Mouse (Mus musculus) gastrocnemius, postnatal 14 days (tissue): Measurements from ENCODE around the gene Tnfrsf25. TPM values are rescaled to one million over a fixed set of nuclear protein-coding genes. Genes with fewer than 3 reads are reported as not detected.

Experiments
- DNase-seq: peaks from one replicate; pipeline ENCODE4 v3.0.0; 2021; ENCODE audit warnings: mixed read lengths
- intact Hi-C: fragments of 180-260 bp; cut with DNase I; formaldehyde crosslinking; loops from one replicate; pipeline ENCODE4 v1.15.1; 2025; ENCODE audit warnings: low total_unique reads
- long read RNA-seq, 2 experiments: library from polyadenylated mRNA; stranded (forward); transcript quantifications; one replicate each; pipeline ENCODE4 v2.0.0; 2021
- total RNA-seq, 2 experiments: library from RNA; stranded (reverse); gene quantifications; 2 replicates each; pipeline ENCODE4 v1.2.3; 2021

Gene Tnfrsf25
- total RNA-seq: 1 to 10 TPM in 1 of 2 experiments, under 1 TPM in 1; 0.74 to 1.1 TPM
- long read RNA-seq, experiment 1, partial matches to known transcripts: 1 of 1 reads
- long read RNA-seq, experiment 1, other reads (novel, unspliced or antisense): 0 of 1 reads
- long read RNA-seq, experiment 2: 0 reads

- intact Hi-C loops: no loop called here
- no peak for DNase-seq
Observed at GRCm38 (mm10) chr4:152115921-152116612, at the start of gene Tnfrsf25. TSS of gene Tnfrsf25 (plus strand) at chr4:152115934.

GRCm38 (mm10) chr4:152067280-152067679 is 48.5 kb upstream of the Tnfrsf25 start:
- intact Hi-C loops: no loop called here
- DNase-seq: no peak

GRCm38 (mm10) chr4:152068166-152068724 is 47.5 kb upstream of the Tnfrsf25 start:
- intact Hi-C loops: no loop called here
- DNase-seq: peak; percentile 49

DNA sequence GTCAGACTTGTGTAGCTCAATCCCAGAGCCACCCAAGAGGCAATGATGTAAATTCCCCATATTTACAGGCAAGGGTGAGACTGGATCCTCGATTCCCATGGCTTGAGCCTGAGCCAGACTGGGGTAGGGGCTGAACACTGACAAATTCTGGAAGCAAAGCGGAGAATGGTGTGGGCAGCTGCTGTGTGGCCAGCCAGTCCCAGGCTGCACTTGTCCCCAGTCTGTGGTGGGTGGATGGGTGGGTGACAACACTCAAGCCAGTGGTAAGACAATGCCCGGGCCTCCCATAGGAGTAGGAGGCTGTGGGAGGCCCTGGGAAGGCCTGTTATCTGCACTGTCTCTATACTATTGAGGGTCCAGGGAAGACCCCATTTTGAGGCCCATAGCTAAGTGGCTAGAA is 46.5 kb upstream of the Tnfrsf25 start:
- no peak for DNase-seq
- intact Hi-C loops: no loop called here

DNA sequence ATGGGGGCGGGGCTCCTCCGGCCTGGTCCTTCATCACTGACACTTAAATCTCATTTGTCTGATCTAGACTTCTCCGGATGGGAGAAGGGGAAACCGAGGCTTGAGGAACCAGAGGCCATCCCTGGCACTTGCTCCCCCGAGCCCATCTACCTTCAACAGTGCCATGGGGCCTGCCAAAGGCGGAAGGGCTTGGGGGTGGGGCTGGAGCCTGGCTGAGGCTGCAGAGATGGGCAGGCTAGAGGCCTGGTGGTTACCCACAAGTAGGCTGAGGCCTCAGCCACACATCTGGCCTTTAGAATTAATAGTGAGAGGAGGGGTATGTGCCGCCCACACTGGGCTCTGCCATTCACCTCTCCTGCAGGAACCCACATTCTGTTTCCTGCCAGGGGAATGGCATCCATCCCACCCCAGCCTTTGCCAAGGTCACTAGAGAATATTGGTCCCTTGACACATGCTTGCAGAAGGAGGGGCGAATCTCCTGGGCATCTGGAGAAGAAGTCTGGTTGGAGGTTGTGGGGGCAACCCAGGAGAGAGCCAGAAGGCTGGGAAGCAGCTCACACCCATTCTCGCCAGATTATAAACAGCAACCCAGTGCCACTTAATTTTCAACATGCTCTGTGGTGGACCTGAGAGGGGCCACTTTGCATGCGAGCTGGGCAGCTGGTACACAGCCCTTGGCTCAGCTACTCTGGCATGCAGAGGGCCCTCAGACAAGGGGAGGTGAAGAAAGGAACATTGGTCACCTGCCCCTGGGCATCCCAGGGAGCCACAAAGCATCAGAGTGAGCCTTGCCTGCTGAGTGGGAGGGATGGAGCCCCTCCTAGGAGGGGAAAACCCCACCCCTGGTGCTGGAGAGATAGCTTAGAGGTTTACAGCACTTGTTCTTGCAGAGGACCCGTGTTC is 45.0 kb upstream of the Tnfrsf25 start:
- intact Hi-C loops: no loop called here
- DNase-seq: no peak

DNA sequence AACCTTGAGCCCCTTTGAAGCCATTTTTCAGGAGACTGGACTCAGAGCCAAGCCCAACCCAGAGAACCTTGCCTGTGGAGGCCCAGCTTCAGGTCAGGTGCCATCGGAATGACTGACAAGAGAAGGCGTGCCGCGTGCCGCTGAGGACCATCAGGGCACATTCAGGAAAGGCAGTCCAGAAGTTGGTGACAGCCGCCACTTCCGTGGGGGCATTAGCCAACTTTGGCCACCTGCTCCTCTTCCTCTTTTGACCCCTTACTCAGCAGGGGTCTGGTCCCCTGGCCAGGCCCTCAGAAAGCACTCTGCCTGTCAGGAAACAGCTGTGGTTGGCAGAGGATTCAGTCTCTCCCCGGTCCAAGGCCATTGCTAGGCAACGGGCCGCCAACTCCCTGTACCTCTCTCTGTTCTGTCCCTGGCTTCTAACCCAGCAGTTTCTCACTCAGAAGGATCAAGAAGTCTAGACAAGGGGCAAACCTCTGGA is 43.6 kb upstream of the Tnfrsf25 start, which contains the start of gene Plekhg5:
Plekhg5 (plus strand) TSS at position 378 of the 481 bp plus-strand sequence.
- intact Hi-C loops: no loop called here
- DNase-seq: peak; percentile 73

DNA sequence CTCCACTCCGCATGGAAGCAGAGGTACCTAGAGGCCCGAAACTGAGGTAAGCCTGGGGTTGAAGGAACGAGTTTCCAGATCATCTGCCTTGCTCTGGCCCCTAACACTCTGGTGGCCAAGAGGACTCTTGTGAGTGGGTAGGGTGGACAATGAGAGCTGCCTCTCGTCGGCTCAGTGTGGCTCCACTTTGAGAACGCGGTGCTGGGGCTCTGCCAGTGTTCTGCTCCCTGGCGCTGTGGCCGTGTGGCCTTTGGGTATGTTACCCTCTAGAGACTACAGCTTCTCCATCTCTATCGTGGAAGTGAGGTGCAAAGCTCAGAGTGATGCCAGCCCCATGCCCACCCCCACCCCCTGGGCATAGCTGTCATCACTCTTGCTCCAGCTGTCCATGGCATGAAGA is 43.1 kb upstream of the Tnfrsf25 start:
- intact Hi-C loops: no loop called here
- no peak for DNase-seq

GRCm38 (mm10) chr4:152073715-152074114 is 42.0 kb upstream of the Tnfrsf25 start:
- no peak for DNase-seq
- intact Hi-C loops: no loop called here

GRCm38 (mm10) chr4:152074548-152074947 is 41.2 kb upstream of the Tnfrsf25 start:
- no peak for DNase-seq
- intact Hi-C loops: no loop called here

GRCm38 (mm10) chr4:152077191-152077590 is 38.5 kb upstream of the Tnfrsf25 start:
- intact Hi-C loops: no loop called here
- DNase-seq: no peak

DNA sequence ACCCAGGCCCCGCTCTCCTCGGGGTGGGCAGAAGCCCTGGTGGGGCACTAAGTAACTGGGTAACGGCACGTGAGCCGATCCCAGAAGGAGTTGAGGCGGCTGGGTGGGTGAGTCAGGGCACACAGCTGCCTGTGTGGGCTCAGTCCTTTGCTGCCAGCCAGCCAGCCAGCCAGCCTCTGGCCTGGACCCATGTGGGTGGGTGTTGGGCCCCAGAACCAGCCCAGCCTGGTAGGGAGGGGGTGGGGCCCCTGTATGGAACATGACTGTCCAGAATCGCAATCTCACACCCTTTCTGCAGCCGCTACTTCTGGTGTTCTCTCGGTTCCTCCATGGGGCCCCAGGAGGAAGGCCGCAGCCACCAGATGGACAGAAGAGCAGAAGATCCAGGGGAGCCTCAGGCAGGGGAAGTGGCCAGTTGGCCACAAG is 37.6 kb upstream of the Tnfrsf25 start:
- intact Hi-C loops: no loop called here
- DNase-seq: peak; percentile 53

DNA sequence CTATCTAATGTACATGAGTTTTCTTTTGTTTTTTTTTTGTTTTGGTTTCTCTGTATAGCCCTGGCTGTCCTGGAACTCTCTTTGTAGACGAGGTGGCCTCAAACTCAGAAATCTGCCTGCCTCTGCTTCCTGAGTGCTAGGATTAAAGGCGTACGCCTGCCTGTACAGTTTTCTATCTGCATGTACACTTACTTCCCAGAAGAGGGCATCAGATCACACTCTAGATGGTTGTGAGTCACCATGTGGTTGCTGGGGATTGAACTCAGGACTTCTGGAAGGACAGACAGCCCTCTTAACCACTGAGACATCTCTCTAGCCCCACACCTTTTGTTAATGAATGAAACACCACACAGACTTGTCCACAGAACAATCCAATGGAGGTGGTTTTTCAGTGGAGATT is 36.5 kb upstream of the Tnfrsf25 start:
- intact Hi-C loops: no loop called here
- no peak for DNase-seq

DNA sequence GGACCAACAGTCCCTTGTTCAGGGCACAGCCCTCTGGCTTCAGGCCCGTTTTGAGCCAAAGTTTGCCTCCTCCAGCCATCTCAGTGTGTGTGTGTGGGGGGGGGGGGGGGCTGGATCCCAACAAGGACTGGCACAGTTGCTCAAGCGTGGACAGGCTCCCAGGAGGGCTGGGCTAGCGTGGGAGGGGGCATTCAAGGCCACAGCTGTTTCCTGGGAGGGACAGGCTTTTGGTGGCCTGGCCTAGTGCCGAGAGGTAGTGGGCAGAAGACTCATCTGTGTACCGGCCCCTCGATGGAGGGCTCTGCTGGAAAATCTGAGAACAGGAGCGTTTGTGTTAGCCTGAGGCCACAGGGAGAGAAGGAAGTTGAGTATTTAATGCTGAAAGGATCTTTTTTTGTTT is 35.8 kb upstream of the Tnfrsf25 start:
- peak; percentile 68 for DNase-seq
- intact Hi-C loops: no loop called here

- DNase-seq: peak; percentile 48
- intact Hi-C loops: no loop called here
Observed at GRCm38 (mm10) chr4:152083611-152084220, 32.0 kb upstream of the Tnfrsf25 start.

GRCm38 (mm10) chr4:152084616-152085015 is 31.1 kb upstream of the Tnfrsf25 start:
- no peak for DNase-seq
- intact Hi-C loops: no loop called here

- peak; percentile 67 for DNase-seq
- intact Hi-C loops: no loop called here
Observed at GRCm38 (mm10) chr4:152086505-152087210, 29.1 kb upstream of the Tnfrsf25 start.

- DNase-seq: no peak
- intact Hi-C loops: no loop called here
Observed at GRCm38 (mm10) chr4:152087211-152088081, 28.3 kb upstream of the Tnfrsf25 start.

GRCm38 (mm10) chr4:152088133-152088532 is 27.6 kb upstream of the Tnfrsf25 start:
- DNase-seq: no peak
- intact Hi-C loops: no loop called here
